Mouse (Mus musculus) kidney, embryonic 16.5 days (tissue): ENCODE measurements around the gene Mea1. TPM values are rescaled to one million over a fixed set of nuclear protein-coding genes. Genes with fewer than 3 reads are reported as not detected.
A peak's percentile ranks its signal among the peaks of the same experiment; 100 is the strongest.

ENCODE experiments used
- ATAC-seq: fragments of 200-750 bp; cut with Nextera tagmentation; 2 replicates; pipeline ENCODE4 v1.8.0; 2017; ENCODE audit warnings: moderate TSS enrichment; ENCODE audit not compliant: low FRiP score, low TSS enrichment
- H3K27ac ChIP-seq: fragments of 300-500 bp; sonication (generic); 2 replicates; pipeline ENCODE4 v1.5.1; 2014; ENCODE audit warnings: low read length
- H3K27me3 ChIP-seq: fragments of 300-500 bp; sonication (generic); 2 replicates; pipeline ENCODE4 v1.6.1; 2014; ENCODE audit warnings: low read length, control low read depth, mixed read lengths; ENCODE audit not compliant: insufficient read depth
- H3K36me3 ChIP-seq: fragments of 300-500 bp; sonication (generic); 2 replicates; pipeline ENCODE4 v1.6.1; 2014; ENCODE audit warnings: low read length, control low read depth, mixed read lengths; ENCODE audit not compliant: insufficient read depth
- H3K4me1 ChIP-seq: fragments of 300-500 bp; sonication (generic); 2 replicates; pipeline ENCODE4 v1.6.1; 2014; ENCODE audit warnings: low read length, control low read depth, mixed read lengths; ENCODE audit not compliant: insufficient read depth
- H3K4me2 ChIP-seq: fragments of 300-500 bp; sonication (generic); replicated peaks from 2 replicates; pipeline ENCODE4 v1.6.1; 2014; ENCODE audit warnings: low read depth, low read length
- H3K4me3 ChIP-seq: fragments of 300-500 bp; sonication (generic); 2 replicates; pipeline ENCODE4 v1.5.1; 2014; ENCODE audit warnings: mild to moderate bottlenecking, low read length
- H3K9ac ChIP-seq: fragments of 300-500 bp; sonication (generic); replicated peaks from 2 replicates; pipeline ENCODE4 v1.6.1; 2014; ENCODE audit warnings: low read length
- H3K9me3 ChIP-seq: fragments of 300-500 bp; sonication (generic); 2 replicates; pipeline ENCODE4 v1.6.1; 2016; ENCODE audit warnings: low read length, control low read depth
- WGBS: fragments of 180-500 bp; shearing (Covaris S2); extraction: QIAGEN DNeasy Blood & Tissue Kit; methylation state at CpG from one replicate; pipeline ENCODE4 v1.1.7; 2014; 5-methylcytosine and 5-hydroxymethylcytosine counted together
- polyA plus RNA-seq: library from polyadenylated mRNA; unstranded; fragments of >200 nt; fragmentation: Nextera tagmentation; extraction: Ambion mirVana; gene quantifications from 2 replicates; pipeline ENCODE4 v1.2.1, GENCODE M21; 2015

The Mea1 gene
- polyA plus RNA-seq, 1 experiment from 2014 or later, result 172 TPM

DNA sequence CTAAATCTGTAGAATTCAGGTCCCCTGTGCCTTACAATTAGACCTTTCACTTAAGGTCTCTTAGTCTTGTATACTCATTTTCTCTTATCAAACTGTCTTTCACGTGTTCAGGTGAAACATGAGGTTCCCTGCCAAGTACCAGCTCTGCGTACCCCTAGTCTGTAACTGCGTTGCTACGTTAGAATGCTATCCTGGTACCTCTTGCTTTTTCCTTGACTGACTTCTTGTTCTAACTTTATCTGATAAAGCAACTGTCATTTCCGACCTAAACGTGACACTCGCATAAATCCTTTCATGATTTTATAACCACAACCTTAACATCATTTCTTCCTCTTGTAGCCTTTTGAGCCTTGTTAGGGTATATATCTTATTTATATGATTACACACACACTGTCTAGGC, 33.8 kb downstream of the Mea1 start:
- no peaks in the 10 kb centered on the region for H3K27me3 ChIP-seq
- H3K4me1 ChIP-seq, result peaks cover 17% of the 10 kb centered on the region
- H3K9ac ChIP-seq, result peak overlapping the region; percentile 91
- WGBS, result 64% methylated on average over 7 of the region's 7 CpGs
- peaks cover 31% of the 10 kb centered on the region for H3K36me3 ChIP-seq
- peak overlapping the region; percentile 68 for H3K4me3 ChIP-seq
- peak overlapping the region; percentile 93 for H3K4me2 ChIP-seq
- no peak for ATAC-seq
- no peak overlapping the region for H3K27ac ChIP-seq
- no peaks in the 10 kb centered on the region for H3K9me3 ChIP-seq

DNA sequence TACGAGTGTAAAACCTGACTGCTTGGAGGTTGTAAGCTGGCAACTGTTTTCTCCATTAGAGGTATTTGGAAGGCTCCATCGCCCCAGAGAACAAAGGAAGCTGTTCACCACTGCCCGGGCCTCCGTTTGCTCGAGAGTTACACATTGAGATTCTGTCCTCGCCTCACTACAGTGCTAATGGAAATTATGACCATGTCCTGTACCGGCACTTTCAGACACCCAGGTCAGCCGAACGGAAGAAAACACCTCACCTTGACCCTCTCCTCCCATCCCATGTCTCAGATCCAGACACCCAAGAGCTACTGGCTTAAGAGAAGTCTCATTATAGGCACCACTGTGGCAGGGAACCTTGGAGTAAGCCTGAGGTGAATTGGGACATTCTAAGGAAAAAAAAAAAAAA, 35.3 kb downstream of the Mea1 start:
- Histone ChIP-seq H3K27me3 (no peaks in the 10 kb centered on the region), H3K27ac (no peak overlapping the region), H3K4me2 (no peak overlapping the region), H3K9me3 (no peaks in the 10 kb centered on the region), H3K9ac (no peak overlapping the region), H3K4me3 (no peak overlapping the region), H3K4me1 (peaks cover 17% of the 10 kb centered on the region), H3K36me3 (peaks cover 33% of the 10 kb centered on the region)
- no peak for ATAC-seq
- WGBS, result 91% methylated on average over 9 of the region's 9 CpGs

DNA sequence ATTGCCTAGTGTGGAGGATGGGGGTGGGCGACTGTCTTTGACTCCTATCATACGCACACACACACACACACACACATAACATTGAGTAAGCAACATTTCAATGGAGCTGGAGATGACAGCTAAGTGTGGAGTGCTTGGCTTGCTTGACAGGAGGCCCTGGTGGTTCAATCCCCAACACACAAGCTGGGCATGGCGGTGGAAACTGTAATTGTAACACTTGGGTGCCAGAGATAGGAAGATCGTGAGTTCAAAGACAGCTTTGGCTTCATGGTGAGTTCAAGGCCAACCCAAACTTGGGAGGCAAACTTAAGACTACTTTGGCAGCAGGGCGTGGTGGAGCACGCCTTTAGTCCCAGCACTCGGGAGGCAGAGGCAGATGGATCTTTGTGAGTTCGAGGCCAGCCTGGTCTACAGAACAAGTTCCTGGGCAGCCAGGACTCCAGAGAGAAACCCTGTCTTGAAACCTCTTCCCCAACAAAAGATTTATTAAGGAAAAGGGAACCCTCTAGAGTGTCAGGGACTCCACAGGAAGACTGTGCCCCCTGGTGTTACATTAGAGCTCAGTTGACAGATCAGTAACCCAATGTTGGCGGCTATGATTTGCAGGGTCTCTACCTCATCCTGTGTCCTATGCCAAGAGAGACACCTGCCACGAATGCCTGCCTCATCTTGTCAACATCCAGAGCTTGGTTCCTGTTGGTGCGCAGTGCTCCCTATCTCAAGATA, 36.3 kb downstream of the Mea1 start:
- H3K27ac ChIP-seq, result no peak overlapping the region
- no peaks in the 10 kb centered on the region for H3K27me3 ChIP-seq
- no peak for ATAC-seq
- H3K36me3 ChIP-seq, result peaks cover 33% of the 10 kb centered on the region
- no peak overlapping the region for H3K9ac ChIP-seq
- H3K4me2 ChIP-seq, result no peak overlapping the region
- WGBS, result 95% methylated on average over 11 of the region's 11 CpGs
- H3K4me3 ChIP-seq, result no peak overlapping the region
- no peaks in the 10 kb centered on the region for H3K9me3 ChIP-seq
- peaks cover 17% of the 10 kb centered on the region for H3K4me1 ChIP-seq

DNA sequence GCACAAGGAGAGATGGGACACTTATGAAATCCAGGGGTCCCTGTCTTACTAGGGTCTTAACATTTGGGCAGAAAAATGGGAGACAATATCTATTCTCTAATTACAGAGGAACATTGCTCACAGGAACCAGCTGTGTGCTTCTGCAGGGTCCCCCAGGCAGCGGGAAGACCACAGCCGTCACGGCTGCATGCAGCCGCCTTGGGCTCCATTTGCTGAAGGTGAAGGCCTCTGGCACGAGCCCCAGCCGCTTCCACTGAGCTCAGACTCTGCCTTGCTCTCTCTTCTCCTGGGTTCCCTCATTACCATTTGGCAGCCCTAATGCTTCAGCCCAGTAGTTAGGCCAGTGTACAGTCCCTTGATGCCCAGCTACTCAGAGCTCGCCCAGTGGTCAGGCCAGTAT, 42.5 kb downstream of the Mea1 start:
- Histone ChIP-seq H3K4me3 (no peak overlapping the region), H3K27ac (no peak overlapping the region), H3K9me3 (no peaks in the 10 kb centered on the region), H3K4me1 (no peaks in the 10 kb centered on the region), H3K4me2 (no peak overlapping the region), H3K27me3 (no peaks in the 10 kb centered on the region), H3K9ac (no peak overlapping the region), H3K36me3 (peaks cover 47% of the 10 kb centered on the region)
- 82% methylated on average over 7 of the region's 7 CpGs for WGBS
- ATAC-seq, result no peak

DNA sequence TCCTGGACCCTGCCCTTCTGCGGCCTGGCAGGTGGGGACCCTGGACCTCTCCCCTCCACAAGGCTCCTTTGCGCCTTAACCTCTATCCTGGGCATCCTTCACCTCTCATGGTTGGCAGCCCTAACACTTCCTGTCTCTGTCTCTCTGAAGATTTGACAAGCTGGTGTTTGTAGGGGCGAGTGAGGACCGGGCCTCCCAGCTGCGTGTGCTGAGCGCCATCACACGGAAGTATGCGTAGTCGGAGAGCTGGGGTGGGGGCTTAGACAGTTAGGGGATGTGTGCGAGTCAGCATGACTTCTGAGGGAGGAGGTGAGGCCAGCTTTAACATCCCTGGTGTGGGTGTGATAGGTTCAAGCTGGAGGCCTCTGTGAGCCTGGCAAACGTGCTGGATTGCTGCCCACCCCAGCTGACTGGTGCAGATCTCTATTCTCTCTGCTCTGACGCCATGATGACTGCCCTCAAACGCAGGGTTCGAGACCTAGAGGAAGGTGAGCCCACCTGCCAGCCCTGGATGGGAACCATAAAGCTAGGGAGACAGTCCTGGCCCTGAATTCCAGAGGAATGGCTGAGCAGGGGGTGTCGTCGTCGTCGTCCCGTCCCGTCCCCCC, 46.0 kb downstream of the Mea1 start:
- H3K4me2 ChIP-seq, result no peak overlapping the region
- no peaks in the 10 kb centered on the region for H3K9me3 ChIP-seq
- H3K27ac ChIP-seq, result no peak overlapping the region
- no peak for ATAC-seq
- no peak overlapping the region for H3K9ac ChIP-seq
- H3K27me3 ChIP-seq, result 0 out of 2 replicates have a peak, but pooled peaks cover 6% of the 10 kb centered on the region
- 0 out of 2 replicates have a peak, but pooled peaks cover 4% of the 10 kb centered on the region for H3K4me1 ChIP-seq
- 72% methylated on average over 19 of the region's 20 CpGs for WGBS
- H3K4me3 ChIP-seq, result no peak overlapping the region
- H3K36me3 ChIP-seq, result peaks cover 36% of the 10 kb centered on the region

DNA sequence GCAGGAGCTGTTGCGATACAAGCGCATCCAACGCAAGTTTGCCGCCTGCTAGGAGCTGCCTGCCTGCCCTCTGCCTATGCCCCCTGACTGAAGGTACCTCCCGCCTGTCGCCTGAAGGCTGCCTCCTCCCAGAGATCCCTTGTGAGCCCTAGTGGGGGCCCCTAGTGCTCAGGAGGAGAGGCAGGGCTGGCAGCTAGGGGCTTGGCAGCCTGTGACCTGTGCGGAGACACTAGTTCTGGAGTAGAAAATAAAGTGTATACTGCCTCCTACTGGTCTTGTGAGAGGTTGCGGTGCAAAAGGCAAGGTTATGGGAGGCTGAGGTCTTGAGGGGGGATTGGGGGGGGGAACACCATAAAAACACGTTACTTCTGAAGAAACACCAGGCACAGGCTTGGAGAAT, 46.7 kb downstream of the Mea1 start:
- WGBS, result 42% methylated on average over 9 of the region's 9 CpGs
- Histone ChIP-seq H3K27ac (no peak overlapping the region), H3K4me2 (no peak overlapping the region), H3K9me3 (no peaks in the 10 kb centered on the region), H3K27me3 (0 out of 2 replicates have a peak, but pooled peaks cover 6% of the 10 kb centered on the region), H3K4me3 (no peak overlapping the region), H3K36me3 (peaks cover 36% of the 10 kb centered on the region), H3K4me1 (0 out of 2 replicates have a peak, but pooled peaks cover 4% of the 10 kb centered on the region), H3K9ac (no peak overlapping the region)
- ATAC-seq, result 0 out of 2 replicates have a peak, but pooled peaks have one; percentile 36

DNA sequence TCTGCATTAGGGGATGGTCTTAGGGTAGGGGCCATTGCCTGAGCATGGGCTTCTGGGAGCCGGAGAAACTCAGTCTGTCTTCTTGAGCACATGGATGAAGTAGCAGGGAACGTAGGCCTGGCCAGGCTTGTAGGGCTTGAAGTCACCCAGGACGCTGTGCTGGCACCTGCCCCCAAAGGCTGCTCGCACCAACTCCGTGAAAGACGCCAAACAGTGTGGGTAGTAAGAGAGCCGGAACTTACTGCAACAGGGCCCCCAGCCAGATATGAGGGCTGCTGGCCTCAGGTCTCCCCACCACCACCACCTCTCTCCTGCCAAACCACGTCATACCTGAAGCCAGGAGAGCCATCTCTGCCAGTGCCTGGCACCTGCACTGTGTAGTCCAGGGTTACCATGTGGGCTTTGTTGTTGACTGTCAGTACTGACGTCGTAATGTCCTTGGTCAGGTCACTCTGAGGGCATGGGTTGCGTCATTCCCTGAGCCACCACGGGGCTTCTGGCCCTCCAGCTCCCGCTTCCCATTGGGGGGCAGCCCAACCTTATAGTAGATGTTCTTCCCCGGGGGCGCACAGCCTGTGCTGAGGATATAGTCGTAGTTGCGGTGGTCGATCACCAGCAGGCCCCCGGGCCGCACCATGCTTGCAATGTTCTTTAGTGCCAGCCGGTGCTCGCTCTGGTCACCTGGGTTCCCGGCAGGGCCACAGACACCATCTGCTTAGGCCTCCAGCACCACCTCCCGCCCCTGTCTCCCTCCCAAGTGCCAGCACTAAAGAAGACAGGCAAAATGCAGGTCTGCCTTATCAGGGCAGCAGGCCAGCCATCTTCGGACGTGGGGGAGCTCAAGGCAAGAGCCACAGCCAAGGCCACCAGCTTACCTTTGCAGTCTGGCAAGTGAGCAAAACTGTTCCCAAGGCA, 47.4 kb downstream of the Mea1 start:
- H3K27ac ChIP-seq, result no peak overlapping the region
- 0 out of 2 replicates have a peak, but pooled peaks cover 6% of the 10 kb centered on the region for H3K27me3 ChIP-seq
- H3K36me3 ChIP-seq, result peaks cover 29% of the 10 kb centered on the region; the same call in 1 of the 2 replicates
- 0 out of 2 replicates have a peak, but pooled peaks cover 4% of the 10 kb centered on the region for H3K4me1 ChIP-seq
- WGBS, result 91% methylated on average over 26 of the region's 26 CpGs
- H3K4me3 ChIP-seq, result no peak overlapping the region
- no peak overlapping the region for H3K4me2 ChIP-seq
- ATAC-seq, result no peak
- no peaks in the 10 kb centered on the region for H3K9me3 ChIP-seq
- H3K9ac ChIP-seq, result no peak overlapping the region

DNA sequence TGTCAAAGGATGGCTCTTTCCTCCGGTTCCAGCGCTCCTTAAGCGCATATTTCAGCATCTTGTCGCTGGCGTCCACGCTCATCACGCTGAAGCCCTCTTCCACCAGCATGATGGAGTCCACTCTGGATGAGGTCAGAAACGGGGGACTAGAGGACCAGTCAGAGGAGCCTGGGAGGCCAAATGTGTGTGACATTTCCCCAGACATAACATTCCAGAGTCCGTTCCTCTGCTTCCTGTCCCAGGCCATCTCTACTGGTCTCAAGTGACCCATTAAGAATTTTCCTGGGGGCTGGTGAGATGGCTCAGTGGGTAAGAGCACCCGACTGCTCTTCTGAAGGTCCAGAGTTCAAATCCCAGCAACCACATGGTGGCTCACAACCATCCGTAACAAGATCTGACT, 48.7 kb downstream of the Mea1 start:
- Histone ChIP-seq H3K36me3 (peaks cover 20% of the 10 kb centered on the region; the same call in 1 of the 2 replicates), H3K4me2 (no peak overlapping the region), H3K27me3 (0 out of 2 replicates have a peak, but pooled peaks cover 6% of the 10 kb centered on the region), H3K9me3 (no peaks in the 10 kb centered on the region), H3K4me3 (no peak overlapping the region), H3K9ac (no peak overlapping the region), H3K4me1 (0 out of 2 replicates have a peak, but pooled peaks cover 4% of the 10 kb centered on the region), H3K27ac (no peak overlapping the region)
- no peak for ATAC-seq
- 86% methylated on average over 11 of the region's 11 CpGs for WGBS

DNA sequence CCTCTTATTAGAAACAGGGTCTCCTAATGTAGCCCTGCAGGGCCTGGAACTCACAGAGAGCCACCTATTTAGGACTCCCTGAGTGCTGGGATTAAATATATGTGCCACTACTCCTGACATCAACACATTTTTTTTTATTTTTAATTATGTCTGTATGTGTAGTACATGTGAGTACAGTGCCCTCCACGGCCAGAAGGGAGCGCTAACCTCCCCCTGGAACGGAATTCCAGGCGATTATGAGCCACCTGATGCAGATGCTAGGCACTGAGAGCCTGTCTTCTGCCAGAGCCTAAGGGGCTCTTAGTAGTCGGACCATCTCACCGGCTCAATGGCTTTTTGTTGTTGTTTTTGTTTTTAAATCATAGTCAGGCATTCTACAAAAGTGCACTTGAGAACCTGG, 49.4 kb downstream of the Mea1 start:
- Histone ChIP-seq H3K36me3 (peaks cover 16% of the 10 kb centered on the region; the same call in 1 of the 2 replicates), H3K27ac (no peak overlapping the region), H3K4me1 (0 out of 2 replicates have a peak, but pooled peaks cover 4% of the 10 kb centered on the region), H3K4me2 (no peak overlapping the region), H3K9me3 (no peaks in the 10 kb centered on the region), H3K27me3 (0 out of 2 replicates have a peak, but pooled peaks cover 6% of the 10 kb centered on the region), H3K9ac (no peak overlapping the region), H3K4me3 (no peak overlapping the region)
- ATAC-seq, result no peak
- 41% methylated on average over 6 of the region's 6 CpGs for WGBS
